Mouse (Mus musculus): ENCODE data around the gene Asb6.

- TF ChIP-seq FLI1 (IDR thresholded peaks at IDR 0.05; ENCODE audit: low read length) (no peak), GATA1 (IDR thresholded peaks at IDR 0.05; ENCODE audit: borderline replicate concordance, low read length) (no peak)
These were observed 34.3 kb downstream of the Asb6 start for GRCm38 (mm10) chr2:30795889-30796275.

Measured in megakaryocyte, embryonic 14.5 days (primary cell).